Mouse (Mus musculus): ENCODE measurements at regions not wholly inside any gene's neighbourhood (a gene's known extent, or its start where the extent isn't known, plus 50 kb on each side); places are given as distances from the start of the nearest gene placed in this dataset.
"Not testable (repeated sequence)": the region's sequence is repeated elsewhere in the genome, so short reads cannot be mapped to it uniquely, and the experiment has no call there.

DNA sequence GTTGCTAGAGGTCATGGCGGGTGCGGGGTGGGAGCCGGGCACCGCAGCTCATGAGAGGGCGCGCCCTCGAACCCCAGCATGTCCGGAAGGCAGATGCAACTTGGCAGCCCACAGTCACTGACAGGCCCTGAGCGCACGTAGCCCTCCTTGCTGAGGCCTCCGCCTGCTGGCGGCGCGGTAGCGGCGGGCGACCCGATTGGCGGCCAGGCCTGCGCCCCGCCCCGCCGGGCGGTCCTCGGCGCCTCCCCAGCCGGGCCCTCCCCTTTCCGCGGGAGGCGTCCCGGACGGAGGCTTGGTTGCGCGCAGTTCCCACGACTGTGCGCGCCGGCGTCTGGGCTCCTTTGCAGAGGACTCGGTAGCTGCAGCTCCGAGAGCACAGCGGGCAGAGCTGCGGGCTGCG is 301.9 kb downstream of the Hpcal1 start:
- not testable (repeated sequence) for H3K4me1 ChIP-seq (replicated peaks; ENCODE audit: control insufficient read depth in 2 of 2, insufficient read depth in 2 of 2, low read length in 1 of 2); H3K36me3 ChIP-seq (replicated peaks; ENCODE audit: control insufficient read depth, insufficient read depth, low read depth); H3K27me3 ChIP-seq (ENCODE audit: control insufficient read depth, insufficient read depth, low read length); H3K9me3 ChIP-seq (ENCODE audit: control insufficient read depth, low read length); ATAC-seq (ENCODE audit: insufficient read depth); H3K27ac ChIP-seq; H3K9ac ChIP-seq (replicated peaks)
- 1% methylated on average over 41 of the region's 44 CpGs for WGBS (ENCODE audit: insufficient replicate concordance)
- peak overlapping the region; percentile 17 to 30; a peak in 3 of 4 replicates for H3K4me3 ChIP-seq (ENCODE audit: insufficient read depth in 1 of 2, low read depth in 2 of 2, low read length in 2 of 2)
- H3K4me2 ChIP-seq (ENCODE audit: low read depth) = peak overlapping the region; percentile 36
- DNase-seq (ENCODE audit: low read depth in 3 of 3, low spot score in 3 of 3) = peak in 1 of 3 experiments; percentile 4

DNA sequence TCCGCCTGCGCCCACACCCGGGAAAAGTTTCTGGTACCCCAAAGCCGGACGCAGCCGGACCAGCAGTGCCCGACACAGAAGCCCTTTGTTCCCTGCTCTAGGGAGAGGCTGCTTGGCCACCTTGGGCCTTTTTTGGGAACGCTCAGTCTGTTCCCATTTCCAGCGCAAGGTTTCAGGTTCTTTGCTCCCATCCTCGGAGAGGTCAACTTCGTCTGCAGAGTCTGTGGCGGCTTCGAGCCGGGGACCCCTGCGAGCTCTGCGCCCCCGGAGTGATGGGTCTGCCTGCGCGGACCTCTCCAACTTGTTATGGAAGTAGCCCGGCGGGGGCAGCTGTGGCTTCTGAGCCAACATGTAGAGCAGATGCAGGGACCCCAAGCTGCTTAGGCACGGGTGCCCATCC is 302.7 kb downstream of the Hpcal1 start:
- ATAC-seq (ENCODE audit: insufficient read depth); H3K36me3 ChIP-seq (replicated peaks; ENCODE audit: control insufficient read depth, insufficient read depth, low read depth); DNase-seq (ENCODE audit: low read depth in 3 of 3, low spot score in 3 of 3); H3K4me2 ChIP-seq (ENCODE audit: low read depth); H3K9me3 ChIP-seq (ENCODE audit: control insufficient read depth, low read length); H3K4me3 ChIP-seq (ENCODE audit: insufficient read depth in 1 of 2, low read depth in 2 of 2, low read length in 2 of 2); H3K9ac ChIP-seq (replicated peaks); H3K27me3 ChIP-seq (ENCODE audit: control insufficient read depth, insufficient read depth, low read length); H3K27ac ChIP-seq; H3K4me1 ChIP-seq (replicated peaks; ENCODE audit: control insufficient read depth in 2 of 2, insufficient read depth in 2 of 2, low read length in 1 of 2): not testable (repeated sequence)
- 5% methylated on average over 18 of the region's 22 CpGs for WGBS (ENCODE audit: insufficient replicate concordance)
